Mouse (Mus musculus) C2C12 (cell line): ENCODE data around the gene Igsf3.

Source experiments
- CEBPB ChIP-seq: IDR thresholded peaks from one replicate; pipeline ENCODE4 v1.6.1; 2011; ENCODE audit warnings: low read depth, mild to moderate bottlenecking, control low read depth, moderate library complexity
- CTCF ChIP-seq: IDR thresholded peaks from one replicate; pipeline ENCODE4 v1.5.1; 2011; ENCODE audit not compliant: control insufficient read depth, insufficient read depth, insufficient read length
- USF1 ChIP-seq: IDR thresholded peaks from one replicate; pipeline ENCODE4 v1.6.1; 2011; ENCODE audit warnings: low read depth, mild to moderate bottlenecking, control low read depth, moderate library complexity

GRCm38 (mm10) chr3:101408953-101409750 is 32.3 kb downstream of the Igsf3 start:
- no peak for TF ChIP-seq CTCF
- no peak for TF ChIP-seq CEBPB
- no peak for TF ChIP-seq USF1
